Mouse (Mus musculus) MN1 (cell line): Measurements from ENCODE around the gene Ihh.
A peak's percentile ranks its signal among the peaks of the same experiment; 100 is the strongest.

Source experiments
- DNase-seq: peaks from one replicate; pipeline ENCODE4 v3.0.0-alpha.2; 2016; ENCODE audit warnings: low spot score

The Ihh gene

DNA sequence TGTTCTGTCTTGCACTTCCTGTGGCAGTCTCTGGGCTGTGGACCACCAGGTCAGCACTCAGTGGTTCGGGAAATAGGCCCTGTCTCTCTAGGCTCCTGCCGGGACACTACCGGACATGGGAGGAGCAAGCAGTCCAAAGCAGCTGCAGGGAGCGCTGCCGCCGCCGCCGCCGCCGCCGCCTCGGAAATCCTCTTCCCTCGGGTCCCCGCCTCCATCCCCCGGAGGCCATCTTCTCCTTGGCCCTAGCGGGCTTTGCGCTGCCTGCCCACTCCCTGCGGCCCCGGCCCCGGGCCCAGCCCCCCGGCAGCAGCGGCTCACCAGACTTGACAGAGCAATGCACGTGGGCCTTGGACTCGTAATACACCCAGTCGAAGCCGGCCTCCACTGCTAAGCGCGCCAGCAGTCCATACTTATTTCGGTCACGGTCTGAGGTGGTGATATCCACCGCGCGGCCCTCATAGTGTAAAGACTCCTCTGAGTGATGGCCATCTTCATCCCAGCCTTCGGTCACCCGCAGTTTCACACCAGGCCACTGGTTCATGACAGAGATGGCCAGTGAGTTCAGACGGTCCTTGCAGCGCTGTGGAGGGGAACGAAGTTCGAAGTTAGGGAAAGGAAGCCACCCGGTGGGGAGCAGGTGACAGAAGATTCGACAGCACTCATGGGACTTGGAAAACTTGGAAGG lies 3.3 kb downstream of the Ihh start:
- peak; percentile 75 for DNase-seq

DNA sequence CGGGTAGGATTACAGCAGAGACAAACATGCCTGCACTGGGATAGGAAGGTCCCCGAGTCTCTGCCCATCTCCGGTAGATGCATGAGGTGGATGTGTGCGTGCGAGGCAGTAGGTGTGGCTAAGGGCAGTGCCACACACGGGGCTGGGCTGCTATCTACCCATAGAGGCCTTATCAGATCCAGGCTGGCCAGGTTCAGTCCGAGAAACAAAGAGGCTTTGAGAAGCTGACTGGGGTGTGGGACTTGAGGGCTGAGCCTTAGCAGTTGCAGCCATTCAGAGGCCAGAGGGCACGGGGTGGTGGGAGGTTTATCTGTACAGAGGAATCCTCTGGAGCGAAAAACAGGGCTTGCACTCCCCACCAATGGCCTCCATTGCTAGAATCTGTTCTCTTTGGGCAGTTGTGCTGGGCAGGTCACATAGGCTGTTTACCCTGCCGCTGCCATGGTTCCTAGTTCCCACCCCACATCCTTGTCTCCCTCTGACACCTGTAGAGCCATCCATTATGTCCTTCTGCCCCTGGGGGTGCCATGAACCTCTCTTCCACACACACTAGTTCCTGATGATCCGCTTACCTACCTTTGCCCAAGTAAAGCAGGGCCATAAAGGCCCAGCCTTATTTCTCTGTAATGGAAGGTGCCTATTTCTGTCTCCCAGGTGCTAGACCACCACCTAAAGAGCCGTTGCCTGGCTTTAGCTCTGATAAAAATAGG lies 9.7 kb downstream of the Ihh start:
- no peak for DNase-seq

DNA sequence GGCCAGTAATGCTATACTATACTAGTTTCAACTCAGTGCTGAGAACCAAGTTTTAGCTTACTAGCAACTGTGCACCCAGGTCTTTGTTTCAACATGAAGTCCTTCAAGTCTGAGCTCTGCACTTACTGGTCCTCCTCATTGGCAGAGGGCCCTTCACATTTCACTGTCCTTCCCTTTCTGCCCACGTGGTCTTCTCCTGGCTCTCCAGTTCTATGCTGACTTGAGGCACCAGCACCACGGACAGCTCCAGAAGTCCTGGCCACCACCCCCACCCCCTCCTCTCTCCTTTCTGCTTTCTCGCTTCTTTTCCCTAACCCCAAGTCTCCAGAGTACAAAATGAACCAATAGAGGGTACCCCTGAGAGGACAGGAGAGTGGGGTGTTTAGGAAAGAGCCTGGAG lies 11.7 kb downstream of the Ihh start:
- no peak for DNase-seq

- no peak for DNase-seq
Observed at GRCm38 (mm10) chr1:74936221-74936830, 15.1 kb downstream of the Ihh start.

GRCm38 (mm10) chr1:74935402-74935801 lies 16.1 kb downstream of the Ihh start, which contains the start of gene Cfap65:
TSS of gene Cfap65 (minus strand) at chr1:74935599.
- DNase-seq: no peak

DNA sequence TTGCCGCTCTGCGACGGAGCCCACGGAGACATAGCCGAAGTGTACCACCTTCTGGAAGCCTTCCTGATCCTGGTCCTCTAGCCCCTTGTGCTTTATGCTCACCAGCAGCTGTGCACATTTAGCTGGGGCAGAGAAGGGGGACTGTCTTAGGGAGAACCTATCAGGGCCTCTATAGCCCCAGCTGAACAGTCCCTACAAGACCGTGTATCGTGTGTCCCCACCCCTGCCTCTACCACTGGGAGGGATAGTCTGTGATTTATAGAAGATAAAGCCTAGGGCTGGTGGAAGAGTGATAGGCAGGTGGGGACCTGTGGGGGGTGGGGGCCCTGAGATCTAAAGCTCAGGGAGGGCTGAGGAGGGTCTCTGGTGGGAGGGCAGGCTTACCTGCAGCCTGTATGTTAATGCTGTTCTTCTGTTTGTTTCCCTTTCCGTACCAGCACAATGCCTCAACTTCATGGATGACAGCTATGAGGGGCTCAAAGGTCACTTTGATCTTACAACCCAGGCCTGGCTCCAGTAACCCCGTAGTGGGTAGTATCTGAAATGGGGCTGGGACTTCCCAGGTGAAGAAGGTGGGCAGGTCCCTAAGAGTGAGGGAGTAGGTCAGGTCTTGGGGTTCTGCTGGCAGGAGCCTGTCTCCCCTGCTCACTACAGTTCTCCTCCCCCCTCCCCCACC lies 23.7 kb downstream of the Ihh start:
- DNase-seq: no peak

DNA sequence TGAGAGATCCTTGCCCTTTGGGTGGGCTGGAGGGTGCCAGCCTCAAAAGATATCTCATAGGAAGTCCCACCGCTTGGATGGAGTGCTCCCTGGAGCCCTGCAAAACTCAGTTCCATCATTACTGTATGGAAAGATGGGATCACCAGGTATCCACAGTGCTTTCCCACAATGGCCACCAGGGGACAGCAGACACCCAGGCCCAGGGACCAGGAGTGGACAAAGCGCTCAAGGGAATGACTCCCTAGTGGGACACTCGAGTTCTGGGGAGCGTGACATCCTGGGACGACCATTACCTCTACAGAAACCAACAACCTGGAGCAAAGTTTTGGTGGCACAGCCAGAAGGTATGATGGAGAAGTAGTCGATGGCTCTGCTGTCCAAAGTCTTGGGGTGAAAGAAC lies 24.8 kb downstream of the Ihh start:
- peak; percentile 73 for DNase-seq

- DNase-seq: peak; percentile 23
Observed at GRCm38 (mm10) chr1:74924464-74924863, 27.0 kb downstream of the Ihh start.

DNA sequence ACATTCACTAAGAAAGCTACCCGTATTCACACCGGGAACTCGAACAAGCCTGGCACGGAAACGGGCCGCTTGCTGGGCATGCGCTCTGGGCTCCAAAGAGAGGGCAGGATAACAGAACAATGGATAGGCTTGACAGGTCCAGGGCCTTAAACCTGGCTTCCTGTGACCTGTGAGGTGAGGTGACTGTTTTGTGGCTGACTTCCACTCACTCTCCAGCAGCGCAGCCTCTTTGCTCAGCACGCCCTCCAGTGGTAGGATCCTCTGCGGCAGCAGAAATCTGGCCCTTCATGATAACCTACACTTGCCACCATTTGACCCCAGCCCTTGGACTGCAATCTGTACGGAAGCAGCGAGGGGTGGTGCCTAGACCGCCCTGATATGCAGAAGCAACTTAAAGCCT lies 35.8 kb downstream of the Ihh start:
- no peak for DNase-seq

DNA sequence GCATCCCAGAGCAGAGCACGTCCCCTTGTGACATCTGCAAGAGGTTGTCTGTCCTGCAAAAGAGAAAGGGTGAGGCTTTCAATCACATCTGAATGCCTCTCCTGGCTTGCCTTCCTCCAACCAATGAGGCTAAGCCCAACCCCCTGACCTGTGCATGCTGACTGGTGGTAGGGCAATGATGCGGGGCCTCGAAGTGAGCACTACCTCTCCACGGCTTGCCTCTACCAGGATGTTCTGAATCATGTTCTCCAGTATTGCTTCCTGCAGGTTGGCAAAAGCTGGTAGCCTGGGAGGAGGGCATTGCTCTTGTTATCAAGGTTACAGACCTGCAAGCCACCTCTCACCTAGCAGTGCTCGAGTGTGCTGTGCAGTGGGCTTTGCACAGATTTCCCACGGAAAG lies 49.3 kb downstream of the Ihh start:
- DNase-seq: no peak

GRCm38 (mm10) chr1:74901686-74902085 lies 49.8 kb downstream of the Ihh start:
- peak; percentile 77 for DNase-seq

DNA sequence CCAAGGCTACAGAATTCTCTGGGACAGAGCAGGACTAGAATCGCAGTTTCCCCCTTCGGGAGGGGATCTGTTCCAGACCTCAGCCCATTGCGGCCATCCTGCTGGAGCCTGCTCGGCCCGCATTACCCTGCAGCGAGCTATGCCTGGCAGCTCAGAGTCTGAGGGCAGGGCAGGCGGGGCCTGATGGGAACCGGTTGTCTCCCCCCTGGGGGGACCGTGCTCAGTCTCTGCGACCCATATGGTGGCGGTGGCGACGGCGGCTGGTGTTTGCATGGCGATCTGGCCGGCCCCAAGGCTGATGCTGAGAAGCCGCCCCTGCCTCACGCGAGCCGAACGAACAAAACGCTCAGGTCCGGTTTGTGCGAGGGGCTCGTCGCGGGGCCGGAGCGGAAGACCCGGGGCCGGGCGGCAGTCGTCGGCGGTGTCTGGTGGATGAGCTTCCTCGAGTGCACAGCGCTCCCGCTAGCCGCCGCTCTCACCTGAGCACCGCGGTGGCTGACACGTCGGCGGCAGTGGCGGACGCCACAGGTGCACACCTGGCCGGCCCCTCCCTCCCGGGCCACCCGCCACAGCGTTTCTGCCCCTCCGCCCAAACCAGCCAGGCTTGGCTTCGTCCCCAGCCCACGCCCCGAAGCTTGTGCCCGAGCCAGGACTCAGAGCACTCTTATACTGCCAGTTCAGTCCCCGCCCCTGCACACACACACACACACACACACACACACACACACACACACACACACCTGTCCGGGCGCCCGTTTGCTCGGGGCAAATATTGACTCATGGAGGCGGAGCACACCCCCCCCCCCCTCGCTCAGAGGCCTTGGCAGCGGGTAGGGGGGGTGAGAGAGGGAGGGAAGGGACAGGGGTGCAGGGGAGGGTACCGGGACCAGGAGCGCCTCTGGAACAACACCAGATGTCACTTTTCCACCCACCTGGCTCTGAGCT lies 50.9 kb downstream of the Ihh start:
- peak; percentile 76 for DNase-seq

DNA sequence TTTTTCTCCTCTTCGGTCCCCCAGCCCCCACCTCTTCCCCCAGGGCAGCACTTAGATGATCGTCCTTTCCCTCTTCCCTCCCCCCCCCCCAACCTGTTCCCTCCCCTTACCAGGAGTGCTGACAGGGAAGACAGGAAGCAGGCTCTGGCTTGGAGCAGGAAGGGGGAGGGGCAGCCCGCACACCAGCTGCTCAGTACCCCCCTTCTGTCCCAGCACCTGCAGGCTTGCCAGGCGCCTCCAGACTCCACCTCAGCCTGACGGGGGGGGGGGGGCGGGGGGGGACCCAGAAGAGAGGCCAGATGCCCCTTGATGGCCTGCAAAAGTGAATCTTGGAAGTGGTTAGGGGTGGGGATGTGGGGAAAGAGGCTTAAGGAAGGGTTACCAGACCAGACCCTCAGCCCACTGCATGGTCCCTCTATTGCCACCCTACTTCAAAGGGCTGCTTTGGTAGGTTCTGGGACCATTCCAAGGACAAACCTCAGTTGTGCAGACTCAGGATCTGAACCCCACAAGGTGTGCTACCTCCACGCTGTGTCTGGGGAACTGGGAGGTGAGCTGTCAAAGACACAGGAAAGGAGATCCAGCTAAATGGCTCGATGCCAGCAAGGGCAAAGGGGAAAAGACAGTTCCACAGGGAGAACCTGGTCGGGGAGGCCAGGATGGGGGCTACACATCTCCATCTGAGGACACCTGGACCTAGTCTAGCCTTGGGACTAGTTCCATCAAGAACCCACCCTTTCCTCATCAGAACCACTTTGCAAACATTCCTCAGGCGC lies 52.6 kb downstream of the Ihh start:
- DNase-seq: peak; percentile 73

DNA sequence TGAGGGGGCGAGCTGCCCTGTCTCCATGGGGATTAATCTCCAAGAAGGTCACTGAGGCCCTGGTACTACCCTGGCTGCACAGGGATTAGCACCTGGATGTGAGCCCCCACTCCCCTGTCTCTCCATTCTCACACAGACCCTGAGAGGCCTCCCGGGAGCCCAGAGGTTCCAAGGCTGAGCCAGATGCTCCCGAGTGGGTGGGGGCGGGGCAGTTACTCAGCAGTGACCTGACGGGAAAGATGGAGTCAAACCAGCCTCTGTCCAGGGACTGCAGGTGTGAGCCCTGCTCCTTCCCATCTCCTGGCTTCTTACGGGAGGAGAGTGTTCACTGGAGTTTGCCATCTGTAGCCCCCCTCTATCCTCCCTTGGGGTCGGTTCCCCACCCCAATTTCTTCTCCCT lies 53.5 kb downstream of the Ihh start:
- DNase-seq: peak; percentile 55
